ENCODE assay signal across 19 mouse cellular contexts in the genomic region with DNA sequence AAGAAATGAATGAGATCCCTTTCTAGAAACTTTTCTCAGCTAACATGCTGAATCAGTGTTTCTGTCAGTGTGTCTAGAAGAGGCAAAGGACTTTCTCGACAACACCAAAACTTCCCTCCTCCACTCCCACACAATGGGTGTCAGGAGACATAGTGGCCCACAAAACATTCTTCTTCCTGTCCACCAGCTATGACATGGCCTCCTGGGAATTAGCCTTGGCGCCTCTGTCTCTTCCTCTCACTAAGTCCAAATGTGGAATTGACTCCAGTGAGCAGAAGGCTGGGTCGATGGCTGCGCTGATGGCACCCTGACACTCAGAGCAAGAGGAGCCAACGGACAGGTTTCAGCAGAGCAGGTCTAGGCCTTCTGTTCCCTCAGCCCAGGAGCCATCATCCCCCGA.
DNase-seq lines count a peak whose midpoint lies in the region; ATAC-seq lines count a peak whose summit lies in the region.
"Had no signal": no experiment of that assay in that cellular context is flagged by ENCODE, and none has a peak within 500 bp of the region (broad histone marks: within the 10 kb centered on the region; RNA-seq: fewer than 3 reads in every experiment).

No protein-coding gene starts in this region.

- peaks cover 21% of the 10 kb centered on the region for H3K4me1 ChIP-seq in forebrain, embryonic 12.5 days

- no peak for ATAC-seq in forebrain, embryonic 12.5 days (ENCODE audit: low FRiP score)
- ATAC-seq: forebrain, embryonic 13.5 days; forebrain, postnatal 0 days had no signal

- H3K9ac ChIP-seq in forebrain, embryonic 12.5 days, result no peak overlapping the region
- H3K9ac ChIP-seq: embryonic facial prominence, embryonic 13.5 days; forebrain, embryonic 13.5 days; forebrain, postnatal 0 days; heart, embryonic 12.5 days; hindbrain, embryonic 14.5 days had no signal

- no peak overlapping the region for H3K4me2 ChIP-seq in forebrain, embryonic 12.5 days
- H3K4me2 ChIP-seq: embryonic facial prominence, embryonic 13.5 days; forebrain, embryonic 13.5 days; heart, embryonic 12.5 days; hindbrain, embryonic 14.5 days had no signal

- WGBS in forebrain, embryonic 12.5 days, result 93% methylated on average over 6 of the region's 6 CpGs

- no peak overlapping the region for H3K27ac ChIP-seq in forebrain, embryonic 12.5 days
- H3K27ac ChIP-seq: embryonic facial prominence, embryonic 13.5 days; forebrain, embryonic 13.5 days; gastrocnemius, adult 2 months; hindbrain, embryonic 10.5 days; hindbrain, embryonic 14.5 days had no signal

- no peak overlapping the region for H3K4me3 ChIP-seq in forebrain, embryonic 12.5 days (replicated peaks)
- H3K4me3 ChIP-seq: embryonic facial prominence, embryonic 13.5 days; forebrain, embryonic 13.5 days; gastrocnemius, adult 2 months; heart, embryonic 12.5 days; hindbrain, embryonic 10.5 days had no signal

- H3K9me3 ChIP-seq in forebrain, embryonic 12.5 days, result no peaks in the 10 kb centered on the region
- H3K9me3 ChIP-seq: embryonic facial prominence, embryonic 13.5 days; forebrain, embryonic 13.5 days; heart, embryonic 12.5 days; hindbrain, embryonic 10.5 days had no signal

- DNase-seq in adrenal gland, adult 2 months, result peak; percentile 21
- DNase-seq in adrenal gland, postnatal 4 days (ENCODE audit: low spot score in 2 of 2), result no peak
- peak; percentile 16 for DNase-seq in kidney, adult 18-20 months
- DNase-seq in kidney, postnatal 4 days, result no peak
- DNase-seq in kidney, adult 9 months, result peak; percentile 28
- DNase-seq in kidney, postnatal 25 days, result peak; percentile 46 to 61
- DNase-seq: cerebellum, adult 18-20 months; cerebellum, adult 9-11 months; cerebellum, postnatal 36 days; forebrain, postnatal 0 days; gastrocnemius, adult 2 months; gastrocnemius, postnatal 25 days; heart, adult 18-20 months had no signal

- no peaks in the 10 kb centered on the region for H3K36me3 ChIP-seq in forebrain, embryonic 12.5 days (replicated peaks)
- H3K36me3 ChIP-seq: embryonic facial prominence, embryonic 13.5 days; heart, embryonic 12.5 days; hindbrain, embryonic 10.5 days had no signal

- no peaks in the 10 kb centered on the region for H3K27me3 ChIP-seq in forebrain, embryonic 12.5 days
- H3K27me3 ChIP-seq: embryonic facial prominence, embryonic 13.5 days; forebrain, embryonic 13.5 days; heart, embryonic 12.5 days had no signal

Comparison
In these comparisons a context has a peak if more than half of its experiments do, and no peak if none do; other contexts are left out.
1. DNase-seq: peak in adrenal gland, adult 2 months (single experiment), kidney, adult 18-20 months (single experiment), kidney, adult 9 months (single experiment) and kidney, postnatal 25 days (2 of 2); none in adrenal gland, postnatal 4 days (0 of 2) and kidney, postnatal 4 days (0 of 2).